Mouse (Mus musculus) liver, postnatal 0 days (tissue): ENCODE data around the gene Ppfia3.

Experiments
- CTCF ChIP-seq: sonication (generic); IDR thresholded peaks from 2 replicates; pipeline ENCODE4 v1.5.1; 2016; ENCODE audit warnings: antibody characterized with exemption, low read depth
- EP300 ChIP-seq: IDR thresholded peaks from 2 replicates; pipeline ENCODE4 v1.6.1; 2016; ENCODE audit warnings: antibody characterized with exemption, low read depth, mild to moderate bottlenecking

DNA sequence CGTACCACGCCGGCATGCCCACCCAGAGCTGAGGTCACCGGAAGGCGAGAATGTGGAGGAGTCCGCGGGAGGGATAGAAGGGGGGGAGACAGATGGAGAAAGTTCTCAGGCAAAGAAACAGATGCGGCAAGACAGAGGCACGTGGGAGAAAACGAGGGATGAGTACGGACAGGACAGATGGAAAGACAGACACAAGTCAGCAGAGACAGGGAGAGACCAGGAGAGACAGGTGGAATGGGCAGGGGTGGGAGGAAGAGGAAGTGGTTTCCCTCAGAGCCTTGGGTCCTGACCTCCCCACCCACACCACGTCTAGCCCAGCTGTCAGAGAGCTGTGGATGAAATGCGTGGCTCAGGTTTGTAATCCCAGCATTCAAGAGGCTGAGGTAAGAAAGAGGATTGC lies 19.9 kb downstream of the Ppfia3 start:
- TF ChIP-seq CTCF (no peak), EP300 (no peak)
